Mouse (Mus musculus) testis, postnatal 14 days (tissue): ENCODE measurements around the gene Slc26a11.

ENCODE experiments used
- DNase-seq: peaks from one replicate; pipeline ENCODE4 v3.0.0; 2021; ENCODE audit warnings: low spot score

The Slc26a11 gene

DNA sequence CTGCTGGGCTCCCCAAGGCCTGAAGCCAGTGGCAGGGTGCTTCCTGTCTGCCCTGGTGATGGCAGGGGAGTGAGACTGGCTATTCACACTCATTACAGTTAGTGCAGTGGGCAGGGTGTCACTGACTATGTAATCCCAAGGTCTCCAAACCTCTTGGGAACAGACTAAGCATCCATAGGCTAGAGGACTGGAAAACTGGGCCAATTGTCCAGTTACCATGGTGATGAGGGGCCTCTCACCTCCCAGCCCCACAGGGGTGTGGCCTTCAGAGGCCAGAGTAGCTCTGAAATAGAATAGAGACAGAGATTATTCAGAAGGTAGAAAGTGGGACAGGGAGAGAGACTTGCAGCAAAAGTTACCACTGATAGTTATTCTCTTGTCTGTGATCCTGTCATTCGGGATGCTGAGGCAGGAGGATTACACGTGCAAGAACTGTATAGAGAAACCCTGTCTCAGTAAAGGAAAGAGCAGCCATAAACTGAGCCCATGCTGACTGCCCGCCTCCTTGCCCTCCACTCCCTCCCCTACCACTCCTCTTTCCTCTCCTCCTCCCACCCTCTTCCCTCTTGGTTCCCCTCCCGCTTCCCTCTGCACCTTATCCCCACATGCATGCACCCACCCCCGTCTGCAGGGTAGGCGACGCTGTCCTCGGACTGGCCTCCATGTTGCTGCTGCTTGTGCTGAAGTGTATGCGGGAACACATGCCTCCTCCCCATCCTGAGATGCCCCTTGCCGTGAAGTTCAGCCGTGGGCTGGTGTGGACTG lies 7.6 kb downstream of the Slc26a11 start:
- DNase-seq = no peak

DNA sequence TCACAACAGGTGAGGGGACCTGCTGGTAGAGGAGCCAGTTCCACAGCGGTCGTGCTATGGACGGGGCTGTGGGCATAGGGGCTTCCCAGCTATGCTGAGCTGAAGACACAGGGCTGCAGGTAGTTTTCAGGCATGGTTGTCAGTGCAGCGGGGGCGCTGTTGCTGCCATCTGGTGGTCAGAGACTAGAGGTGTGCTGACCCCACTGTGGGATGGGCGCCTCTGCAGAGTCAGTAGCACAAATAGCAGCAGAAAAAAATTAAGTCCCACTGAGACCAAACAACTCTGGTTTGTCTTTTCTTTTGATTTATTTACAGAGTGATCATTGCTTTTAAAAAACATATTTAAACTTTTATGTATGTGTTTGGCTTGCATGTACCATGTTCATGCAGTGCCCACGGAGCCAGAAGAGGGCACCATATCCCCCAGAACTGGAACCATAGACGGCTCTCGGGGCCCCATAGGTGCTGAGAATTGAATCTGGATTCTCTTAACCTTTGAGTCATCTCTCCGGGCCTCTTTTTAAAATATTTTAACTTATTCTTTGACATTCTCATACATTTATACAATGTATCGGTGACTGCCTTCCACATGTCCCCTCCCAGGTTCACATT lies 8.3 kb downstream of the Slc26a11 start:
- peak; percentile 49 for DNase-seq

DNA sequence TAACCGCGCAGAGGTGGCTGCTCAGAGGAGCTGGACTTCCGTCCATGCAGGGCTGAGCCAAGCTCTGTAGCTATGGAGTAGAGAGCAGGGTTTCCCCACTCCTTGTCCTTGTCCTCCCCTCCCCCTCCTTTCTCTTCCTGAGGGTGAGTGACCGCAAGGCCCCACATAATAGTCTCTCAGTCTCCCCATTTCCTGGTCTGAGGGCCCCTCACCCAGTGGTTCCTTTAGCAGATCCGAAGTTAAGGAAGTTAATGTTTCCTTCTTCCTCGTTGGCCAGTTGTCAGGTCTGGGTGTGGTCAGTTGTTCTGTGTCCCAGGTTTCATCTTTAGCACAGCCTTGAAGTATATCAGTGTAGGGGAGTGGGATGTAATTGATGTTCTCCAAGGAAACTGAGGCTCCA lies 20.1 kb downstream of the Slc26a11 start:
- no peak for DNase-seq

DNA sequence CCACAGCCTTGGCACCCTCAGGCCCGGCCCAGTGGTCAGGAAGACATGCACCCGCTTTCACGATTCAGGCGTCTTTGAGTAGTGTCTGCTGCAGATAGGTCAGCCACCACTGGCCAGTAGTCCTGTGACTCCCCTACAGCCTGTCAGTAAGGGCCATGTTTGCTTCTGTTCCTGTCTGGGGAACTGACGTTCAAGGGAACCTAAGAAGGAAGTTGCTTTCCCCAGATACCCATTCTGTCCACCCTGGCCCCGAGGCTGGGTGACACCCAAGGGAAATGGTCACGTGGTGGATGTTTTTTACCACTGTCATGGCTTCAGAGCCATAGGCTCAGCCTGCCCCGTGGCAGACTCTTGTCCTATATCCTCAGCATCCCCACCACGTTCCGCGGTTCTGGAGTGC lies 22.0 kb downstream of the Slc26a11 start:
- DNase-seq = no peak

DNA sequence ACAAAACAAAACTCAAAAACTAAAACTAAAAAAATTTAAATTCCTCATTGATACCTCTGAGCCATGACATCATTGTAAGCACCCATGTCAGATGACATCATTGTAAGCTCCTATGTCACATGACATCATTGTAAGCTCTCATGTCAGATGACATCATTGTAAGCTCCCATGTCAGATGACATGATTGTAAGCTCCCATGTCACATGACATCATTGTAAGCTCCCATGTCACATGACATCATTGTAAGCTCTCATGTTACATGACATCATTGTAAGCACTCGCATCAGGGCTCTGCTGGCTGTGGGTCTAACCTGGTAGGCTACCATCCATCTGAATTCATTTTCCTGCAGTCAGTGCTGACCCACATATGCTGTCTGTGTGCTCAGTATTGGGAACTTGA lies 23.2 kb downstream of the Slc26a11 start:
- DNase-seq = no peak

DNA sequence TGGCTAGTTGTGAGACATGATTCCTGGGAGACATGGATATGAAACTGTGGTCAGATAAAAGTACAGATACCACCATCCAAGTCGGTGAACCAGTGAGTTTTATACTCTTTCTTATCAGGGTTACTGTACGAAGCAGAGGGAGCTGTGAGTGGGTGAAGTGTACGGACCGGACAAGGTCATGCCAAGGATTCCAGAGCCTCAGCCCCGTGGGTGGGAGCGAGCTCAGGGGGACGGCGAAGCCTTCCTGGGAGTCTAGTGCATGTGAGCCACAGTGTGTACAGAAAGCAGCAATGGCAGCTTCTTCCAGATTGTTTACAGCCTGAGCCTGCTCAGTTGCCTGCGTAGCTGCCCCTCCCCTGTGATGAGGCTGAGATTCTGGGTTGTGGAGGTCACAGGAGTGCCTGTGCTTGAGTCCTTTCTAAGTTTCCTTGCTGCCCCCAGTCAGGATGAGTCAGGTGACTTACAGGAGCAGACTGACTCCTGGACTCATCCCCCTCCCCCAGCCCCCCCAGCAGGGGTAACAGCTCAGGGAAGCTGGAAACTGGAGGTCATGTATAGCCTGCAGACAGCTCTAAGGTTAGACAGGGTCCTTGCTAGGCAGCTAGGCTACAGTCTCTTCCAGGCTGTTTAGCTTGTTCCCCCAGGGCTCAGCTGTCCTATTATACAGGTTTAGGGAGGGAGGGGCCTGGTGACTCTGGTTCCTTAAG lies 26.4 kb downstream of the Slc26a11 start:
- DNase-seq = peak; percentile 26

DNA sequence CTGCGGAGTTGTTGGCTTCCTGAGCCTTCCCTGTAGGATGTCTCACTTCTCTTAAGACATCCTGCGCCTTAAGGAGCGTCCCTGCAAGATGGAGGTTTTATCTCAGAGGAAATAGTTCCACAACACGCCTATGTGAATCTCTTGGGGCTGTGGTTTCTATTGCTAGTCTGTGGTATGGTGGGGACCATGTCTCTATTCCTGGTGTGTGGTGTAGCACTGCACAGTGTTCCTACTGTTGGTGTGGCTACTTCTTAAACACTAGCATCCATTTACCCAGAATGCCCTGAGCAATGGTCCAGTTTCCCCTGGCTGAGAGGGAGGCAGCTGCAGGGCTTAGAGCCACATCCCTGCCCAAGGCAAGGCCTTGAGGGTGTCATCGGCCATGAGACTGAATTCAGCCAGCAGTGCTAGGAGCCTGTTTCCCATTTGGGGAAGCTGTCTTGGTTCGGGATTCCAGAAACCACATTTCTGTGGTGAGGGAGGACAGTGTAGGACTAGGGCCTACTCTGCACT lies 27.0 kb downstream of the Slc26a11 start:
- no peak for DNase-seq

DNA sequence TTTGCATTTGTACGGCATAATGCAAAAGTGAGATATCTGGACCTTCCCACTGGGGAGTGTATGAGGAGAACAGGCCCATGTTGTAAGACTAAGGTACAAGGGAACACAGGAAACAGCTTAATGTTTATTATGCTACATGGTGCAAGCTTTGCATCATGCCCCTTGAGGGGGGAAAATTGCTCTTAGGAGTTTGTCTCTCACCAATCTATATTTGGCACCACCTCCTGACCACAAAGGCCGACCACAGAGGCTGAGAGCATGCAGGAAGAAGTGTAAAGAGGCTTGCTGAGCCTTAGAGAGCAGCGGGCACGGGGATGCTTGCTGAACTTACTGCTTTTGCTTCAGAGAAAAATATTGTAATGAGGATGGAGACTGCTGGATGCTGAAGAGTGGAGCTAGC lies 29.5 kb downstream of the Slc26a11 start:
- no peak for DNase-seq

DNA sequence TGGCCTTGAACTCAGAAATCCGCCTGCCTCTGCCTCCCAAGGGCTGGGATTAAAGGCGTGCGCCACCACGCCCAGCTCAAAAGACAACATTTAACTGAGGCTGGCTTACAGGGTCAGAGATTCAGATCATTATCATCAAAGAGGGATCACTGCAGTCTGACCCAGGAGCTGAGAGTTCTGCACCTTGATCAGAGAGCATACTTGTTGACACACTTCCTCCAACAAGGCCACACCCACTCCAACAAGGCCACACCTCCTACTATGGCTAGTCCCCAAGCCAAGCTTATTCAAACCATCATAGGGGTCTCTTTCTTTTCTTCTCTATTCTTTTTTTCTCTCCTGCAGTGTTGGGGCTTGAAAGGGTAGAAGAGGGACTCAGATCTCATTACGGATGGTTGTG lies 30.9 kb downstream of the Slc26a11 start:
- no peak for DNase-seq

DNA sequence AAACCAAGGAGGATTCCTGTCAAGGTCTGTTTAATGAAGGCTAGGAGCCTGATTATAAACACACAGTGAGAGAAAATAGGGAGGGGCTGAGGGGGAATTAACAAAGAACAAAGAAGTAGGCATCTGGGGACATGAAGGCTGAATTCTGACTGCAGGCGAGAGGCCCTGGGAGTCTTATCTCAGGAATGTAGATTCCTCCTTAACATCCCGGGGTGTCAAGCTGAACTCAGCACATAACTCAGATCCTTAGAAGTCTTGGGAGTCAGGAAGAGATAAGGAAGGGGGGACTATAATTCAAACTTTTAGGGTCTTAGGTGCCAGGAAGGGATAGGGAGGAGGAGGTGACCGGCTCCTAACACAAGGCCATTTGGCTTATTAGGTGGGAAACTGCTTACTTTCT lies 31.9 kb downstream of the Slc26a11 start:
- DNase-seq = peak; percentile 63

DNA sequence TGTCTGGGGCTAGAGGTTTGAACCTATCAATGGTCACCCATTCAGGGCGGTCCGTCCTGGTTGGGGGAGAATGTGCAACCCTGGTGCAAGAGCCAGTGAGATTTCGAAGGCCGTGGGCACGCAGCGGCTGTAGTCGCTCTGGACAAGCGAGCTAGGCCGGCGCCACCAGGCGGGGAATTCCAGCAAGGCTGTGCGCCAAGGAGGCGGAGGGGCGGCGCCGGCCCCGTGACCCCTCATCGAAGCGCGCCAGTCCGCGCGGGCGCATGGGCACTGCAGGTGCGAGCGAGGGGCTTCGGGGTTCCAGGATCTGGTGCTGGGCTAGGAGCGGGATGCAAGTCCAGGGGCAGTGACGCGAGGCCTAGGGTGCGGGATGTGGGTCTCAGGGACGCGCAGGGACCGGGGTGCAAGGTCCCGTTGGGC lies 34.5 kb downstream of the Slc26a11 start:
- DNase-seq = peak; percentile 69

DNA sequence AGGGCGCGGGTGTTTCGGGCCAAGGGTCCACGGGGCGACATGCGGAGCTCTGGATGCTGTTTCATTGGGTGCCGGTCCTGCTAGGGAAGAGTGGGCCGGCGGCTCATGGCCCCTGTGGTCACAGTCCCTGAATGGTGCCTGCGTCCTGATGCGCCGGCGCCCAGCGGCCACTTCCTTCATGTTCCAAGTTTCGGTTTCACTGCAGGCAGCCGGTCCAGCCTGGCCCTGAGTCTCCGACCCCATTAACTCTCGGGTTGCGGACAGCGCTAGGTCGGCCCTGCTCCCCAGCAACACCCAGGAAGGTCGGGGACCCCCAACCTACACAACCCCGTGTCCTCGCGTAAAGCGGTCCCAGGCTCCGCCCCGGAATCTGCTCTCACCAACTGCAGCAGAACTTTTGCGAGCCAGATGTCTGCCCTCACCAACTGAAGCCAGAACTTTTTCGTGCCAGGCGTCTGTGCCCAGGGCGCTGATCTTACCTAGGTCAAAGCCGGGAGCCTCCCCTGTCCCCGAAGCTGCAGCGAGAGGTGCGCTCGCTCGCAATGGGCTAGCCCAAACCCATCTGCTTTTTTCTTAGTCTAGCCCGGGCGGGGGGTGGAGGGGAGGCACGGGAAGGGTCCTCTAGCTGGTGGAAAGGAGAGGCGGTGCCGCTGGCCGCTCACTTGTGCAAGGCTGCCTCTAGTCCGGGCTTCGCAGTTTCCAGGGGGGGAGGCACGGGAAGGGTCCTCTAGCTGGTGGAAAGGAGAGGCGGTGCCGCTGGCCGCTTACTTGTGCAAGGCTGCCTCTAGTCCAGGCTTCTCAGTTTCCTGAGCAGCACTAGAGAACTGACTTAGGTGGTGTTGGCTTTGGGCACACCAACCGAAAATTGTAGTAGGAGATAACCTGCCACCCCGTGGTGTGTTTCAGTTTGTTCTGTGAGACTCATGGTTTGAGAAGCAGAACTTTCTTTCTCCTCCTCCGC lies 35.2 kb downstream of the Slc26a11 start:
- peak; percentile 59 for DNase-seq

DNA sequence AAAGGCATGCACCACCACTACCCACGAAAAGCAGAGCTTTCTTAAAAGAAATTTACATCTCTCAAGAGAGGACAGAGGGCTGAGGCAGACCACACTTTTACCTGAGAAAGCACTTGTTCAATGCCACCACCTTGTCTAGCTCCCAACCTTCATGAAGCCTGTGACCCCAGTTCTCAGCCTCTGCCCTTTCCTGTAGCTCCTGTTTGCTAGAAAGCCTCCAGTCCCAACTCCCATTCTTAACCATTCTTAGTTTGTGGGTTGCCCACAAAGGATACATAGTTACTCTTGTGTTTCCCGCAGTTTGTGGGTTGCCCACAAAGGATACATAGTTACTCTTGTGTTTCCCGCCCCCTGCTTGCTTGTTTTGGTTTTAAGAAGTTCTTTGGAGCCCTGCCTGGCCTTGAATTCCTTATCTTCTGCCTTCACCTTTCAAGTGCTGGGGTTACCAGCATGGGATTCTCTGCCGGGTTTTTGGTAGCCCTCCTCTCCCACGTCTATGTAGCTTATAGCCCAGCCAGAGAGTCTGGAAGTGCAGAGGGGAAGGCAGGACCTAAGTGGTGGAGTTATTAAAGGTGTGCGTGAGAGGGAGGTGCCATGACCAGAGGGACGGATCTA lies 36.1 kb downstream of the Slc26a11 start:
- DNase-seq = peak; percentile 82

DNA sequence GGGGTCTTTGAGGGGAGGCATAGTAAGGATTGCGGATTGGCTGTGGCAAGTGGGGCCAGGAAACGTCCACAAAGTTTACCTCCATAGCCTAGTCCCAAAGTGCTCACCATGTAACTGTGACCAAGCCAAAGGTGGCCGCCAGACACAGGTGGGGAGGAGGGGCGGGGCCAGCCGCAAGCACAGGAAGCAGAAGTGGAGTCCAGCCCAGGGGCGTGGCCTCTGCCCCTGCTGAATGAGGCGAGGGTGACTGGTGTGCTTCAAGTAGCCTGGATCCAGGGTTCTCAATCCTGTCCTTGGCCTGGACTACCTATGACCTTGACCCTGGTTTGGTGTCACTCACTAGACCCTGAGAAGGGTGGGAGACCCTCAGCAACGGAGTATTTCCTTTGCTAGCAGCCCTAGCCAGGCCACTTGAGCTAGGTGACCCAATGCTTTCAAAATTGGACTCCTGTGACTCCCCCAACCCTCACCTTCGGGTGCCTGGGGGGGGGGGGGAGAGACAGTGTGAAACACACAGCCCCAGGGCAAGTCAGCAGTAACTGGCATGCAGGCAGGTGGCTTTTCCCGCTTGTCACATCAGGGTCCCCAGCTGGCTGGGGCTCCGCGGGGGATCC lies 36.8 kb downstream of the Slc26a11 start:
- DNase-seq = peak; percentile 79

DNA sequence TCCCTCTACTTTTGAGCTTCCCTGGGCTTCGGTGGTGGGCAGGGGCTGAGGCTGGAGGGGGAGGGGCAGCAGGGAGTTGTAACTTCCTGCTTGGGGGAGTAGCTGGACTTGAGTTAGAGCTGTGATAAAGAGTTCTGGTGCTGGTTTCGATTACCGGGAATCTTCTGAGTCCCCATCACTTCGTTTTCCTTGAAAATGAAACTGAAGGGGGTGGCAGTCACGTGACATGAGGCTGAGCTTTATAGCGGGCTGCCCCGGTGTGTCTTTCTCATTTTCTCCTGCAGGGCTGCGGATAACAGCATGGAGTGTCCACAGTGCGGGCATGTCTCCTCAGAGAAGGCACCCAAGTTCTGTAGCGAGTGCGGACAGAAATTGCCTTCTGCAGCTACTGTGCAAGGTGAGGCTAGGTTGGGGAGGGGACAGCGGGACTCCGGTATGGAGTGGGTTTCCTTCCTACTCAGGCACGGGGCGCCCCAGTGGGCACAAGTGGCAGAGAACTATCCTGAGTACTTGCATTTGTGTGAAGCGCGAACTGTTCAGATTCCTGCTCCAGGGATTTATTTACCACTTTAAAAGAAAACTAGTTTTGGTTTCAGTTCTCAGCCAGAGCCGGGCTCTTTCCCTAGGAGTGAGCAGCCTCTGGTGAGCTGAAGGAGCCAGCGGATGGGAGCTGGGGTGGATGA lies 37.6 kb downstream of the Slc26a11 start, which contains the start of gene Rnf213:
Gene Rnf213, plus strand, starts transcription at position 301 of the 683 bp plus-strand sequence.
- peak; percentile 52 for DNase-seq

DNA sequence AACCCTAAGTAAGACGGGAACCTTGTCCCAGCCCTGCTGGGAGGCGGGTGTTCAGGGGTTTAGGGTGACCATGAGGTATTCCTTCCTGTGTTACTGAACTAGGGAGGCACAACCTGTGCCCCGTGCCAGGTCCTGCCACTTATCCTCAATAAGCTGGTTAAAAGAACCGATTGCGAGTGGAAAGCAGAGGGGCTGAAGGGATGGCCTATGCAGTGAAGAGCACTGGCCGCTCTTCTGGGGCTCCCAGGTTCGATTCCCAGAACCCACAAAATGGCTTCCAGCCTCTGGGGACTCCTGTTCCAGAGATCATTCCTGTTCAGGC lies 38.1 kb downstream of the Slc26a11 start:
- no peak for DNase-seq

DNA sequence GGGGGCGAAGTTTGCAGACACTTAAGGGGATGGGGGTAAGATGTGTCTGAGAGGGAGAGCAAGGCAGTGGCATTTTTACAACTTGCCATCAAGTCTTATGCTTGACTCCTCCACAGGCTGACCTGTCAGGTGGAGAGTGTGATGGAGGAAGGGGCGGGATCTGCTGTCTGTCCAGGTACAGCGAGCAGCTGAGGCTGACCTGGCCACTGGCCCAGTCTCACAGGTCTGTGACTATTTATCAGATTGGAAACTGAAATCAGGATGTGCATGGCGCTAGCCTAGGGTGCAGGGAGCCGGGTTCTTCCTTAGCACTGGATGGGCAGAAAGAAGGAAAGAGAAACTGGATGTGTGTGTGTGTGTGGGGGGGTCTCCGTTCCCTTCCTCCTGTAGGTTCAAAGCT lies 38.9 kb downstream of the Slc26a11 start:
- no peak for DNase-seq

DNA sequence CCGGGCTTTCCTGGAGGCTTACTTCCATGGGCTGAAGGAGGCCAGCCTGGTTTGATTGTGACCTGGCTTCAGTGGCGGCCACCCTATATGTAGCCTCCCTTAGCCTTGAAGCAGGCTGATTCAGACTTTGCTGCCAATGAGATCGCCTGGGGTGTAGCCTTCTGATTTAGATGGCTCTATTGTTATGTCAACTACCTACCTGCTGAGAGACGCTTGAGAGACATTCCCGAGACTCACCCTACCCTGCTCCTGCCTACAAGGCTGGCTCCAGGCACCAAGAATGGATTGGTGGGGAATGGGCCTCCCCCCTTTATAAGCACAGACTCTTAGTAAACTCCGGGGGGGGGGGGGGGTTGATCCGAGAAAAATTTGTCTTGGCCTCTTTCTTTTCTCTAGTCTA lies 40.0 kb downstream of the Slc26a11 start:
- no peak for DNase-seq

DNA sequence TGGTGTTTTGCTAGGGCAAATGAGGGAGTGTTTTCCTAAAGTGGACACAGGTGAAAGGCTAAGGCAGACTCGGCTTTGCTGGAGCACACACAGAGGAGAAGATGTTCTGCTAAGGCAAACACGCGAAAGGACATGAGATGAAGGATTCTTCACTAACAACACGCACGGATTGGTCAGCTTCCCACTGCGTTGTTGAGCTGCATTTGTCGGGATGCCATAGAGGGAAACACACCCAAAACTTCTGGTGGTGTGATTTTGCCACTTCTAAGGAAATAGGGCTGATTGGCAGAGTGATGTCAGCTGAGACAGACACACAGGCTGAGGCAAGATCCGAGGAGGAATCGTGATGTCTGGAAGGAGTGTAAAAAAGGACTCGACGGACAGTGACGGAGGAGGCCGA lies 40.6 kb downstream of the Slc26a11 start:
- no peak for DNase-seq

DNA sequence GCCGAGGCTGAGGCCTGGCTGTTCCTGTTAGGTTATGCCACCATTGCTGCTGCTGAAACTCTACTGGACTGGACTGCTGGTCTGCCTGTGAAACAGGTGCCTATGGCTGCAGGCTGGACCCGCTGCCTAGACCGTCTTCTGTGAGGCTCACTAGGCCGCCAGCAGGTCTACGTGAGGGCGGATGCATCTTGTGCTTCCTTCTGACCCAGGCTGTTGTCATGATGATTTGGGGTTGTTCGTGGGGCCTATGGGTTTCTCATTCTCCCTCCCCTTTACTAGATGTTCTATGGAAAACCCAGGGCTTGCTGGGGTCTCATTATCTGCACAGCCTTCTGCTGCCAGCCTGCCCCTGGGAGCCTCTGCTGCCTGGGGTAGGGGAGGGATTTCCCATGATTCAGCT lies 41.1 kb downstream of the Slc26a11 start:
- no peak for DNase-seq
